Comparison of ENCODE assay signal across 15 mouse cellular contexts in the genomic region with DNA sequence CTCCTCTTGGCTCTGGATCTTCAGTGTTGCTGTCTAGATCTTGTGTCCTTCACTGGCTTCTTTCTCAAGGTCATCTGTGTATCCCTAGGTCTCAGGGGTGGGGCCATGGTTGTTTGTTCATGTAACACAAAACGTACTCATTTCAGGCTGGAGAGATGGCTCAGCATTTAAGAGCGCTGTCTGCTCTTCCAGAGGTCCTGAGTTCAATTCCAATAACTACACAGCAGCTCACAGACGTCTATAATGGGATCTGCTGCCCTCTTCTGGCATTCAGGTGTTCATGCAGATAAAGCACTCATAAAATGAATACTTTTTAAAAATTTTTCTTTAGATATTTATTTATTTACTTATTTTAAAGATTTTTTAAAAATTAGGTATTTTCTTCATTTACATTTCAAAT. TPM values are rescaled to one million over a fixed set of nuclear protein-coding genes. Genes with fewer than 3 reads are reported as not detected.
A peak's percentile ranks its signal among the peaks of the same experiment; 100 is the strongest.
DNase-seq lines count a peak whose midpoint lies in the region; ATAC-seq and TF ChIP-seq lines count a peak whose summit lies in the region.
"Had no signal": no experiment of that assay in that cellular context is flagged by ENCODE, and none has a peak within 500 bp of the region (broad histone marks: within the 10 kb centered on the region; RNA-seq: fewer than 3 reads in every experiment).

No protein-coding gene starts in this region.

- 64% methylated on average over 3 of the region's 3 CpGs for WGBS in embryonic facial prominence, embryonic 11.5 days
- WGBS in embryonic facial prominence, embryonic 10.5 days: 65% methylated on average over 3 of the region's 3 CpGs
- WGBS in liver, embryonic 14.5 days (ENCODE audit: insufficient replicate concordance): 47% methylated on average over 3 of the region's 3 CpGs
- 59% methylated on average over 3 of the region's 3 CpGs for WGBS in liver, embryonic 12.5 days (ENCODE audit: insufficient replicate concordance)
- 64% methylated on average over 3 of the region's 3 CpGs for WGBS in forebrain, embryonic 13.5 days

- no peak overlapping the region for H3K9ac ChIP-seq in embryonic facial prominence, embryonic 11.5 days (replicated peaks; ENCODE audit: low read length)
- H3K9ac ChIP-seq in liver, embryonic 14.5 days (replicated peaks): no peak overlapping the region
- no peak overlapping the region for H3K9ac ChIP-seq in liver, embryonic 12.5 days
- no peak overlapping the region for H3K9ac ChIP-seq in ES-Bruce4 (ENCODE audit: low read depth, poor library complexity, severe bottlenecking)
- no peak overlapping the region for H3K9ac ChIP-seq in forebrain, embryonic 13.5 days
- H3K9ac ChIP-seq: hindbrain, embryonic 15.5 days had no signal

- no peak for TF ChIP-seq EP300 in liver, embryonic 14.5 days (IDR thresholded peaks at IDR 0.05; ENCODE audit: low read depth)
- TF ChIP-seq EP300 in ES-Bruce4 (IDR thresholded peaks at IDR 0.05; ENCODE audit: insufficient read depth, low read depth, low read length): no peak

- no peaks in the 10 kb centered on the region for H3K27me3 ChIP-seq in embryonic facial prominence, embryonic 11.5 days (ENCODE audit: control insufficient read depth, insufficient read depth, low read length)
- no peaks in the 10 kb centered on the region for H3K27me3 ChIP-seq in embryonic facial prominence, embryonic 10.5 days (replicated peaks; ENCODE audit: low read depth, poor library complexity, severe bottlenecking)
- H3K27me3 ChIP-seq in liver, embryonic 14.5 days (ENCODE audit: control insufficient read depth, insufficient read depth, low read length): no peaks in the 10 kb centered on the region
- H3K27me3 ChIP-seq in liver, embryonic 12.5 days (replicated peaks): no peaks in the 10 kb centered on the region
- no peaks in the 10 kb centered on the region for H3K27me3 ChIP-seq in ES-Bruce4 (ENCODE audit: control insufficient read depth, insufficient read depth, low read length, poor library complexity, severe bottlenecking)
- no peaks in the 10 kb centered on the region for H3K27me3 ChIP-seq in forebrain, embryonic 13.5 days
- H3K27me3 ChIP-seq: hindbrain, embryonic 15.5 days had no signal

- no peak overlapping the region for H3K27ac ChIP-seq in embryonic facial prominence, embryonic 11.5 days (replicated peaks; ENCODE audit: low read depth, low read length)
- no peak overlapping the region for H3K27ac ChIP-seq in embryonic facial prominence, embryonic 10.5 days (replicated peaks)
- H3K27ac ChIP-seq in liver, embryonic 14.5 days: no peak overlapping the region
- no peak overlapping the region for H3K27ac ChIP-seq in liver, embryonic 12.5 days
- H3K27ac ChIP-seq in ES-Bruce4 (ENCODE audit: insufficient read depth, low read length): peak overlapping the region; percentile 12; the same call in 1 of the 2 replicates
- no peak overlapping the region for H3K27ac ChIP-seq in forebrain, embryonic 13.5 days
- H3K27ac ChIP-seq: hindbrain, embryonic 15.5 days had no signal

- no peaks in the 10 kb centered on the region for H3K9me3 ChIP-seq in embryonic facial prominence, embryonic 11.5 days (replicated peaks; ENCODE audit: control insufficient read depth, low read length)
- H3K9me3 ChIP-seq in embryonic facial prominence, embryonic 10.5 days: no peaks in the 10 kb centered on the region
- H3K9me3 ChIP-seq in liver, embryonic 14.5 days (ENCODE audit: control insufficient read depth, low read length): no peaks in the 10 kb centered on the region
- no peaks in the 10 kb centered on the region for H3K9me3 ChIP-seq in liver, embryonic 12.5 days (replicated peaks)
- H3K9me3 ChIP-seq in ES-Bruce4 (replicated peaks; ENCODE audit: control insufficient read depth, insufficient read depth, low read length, poor library complexity, severe bottlenecking): no peaks in the 10 kb centered on the region
- H3K9me3 ChIP-seq in forebrain, embryonic 13.5 days (replicated peaks): no peaks in the 10 kb centered on the region
- H3K9me3 ChIP-seq: G1E; hindbrain, embryonic 15.5 days had no signal

- H3K36me3 ChIP-seq in embryonic facial prominence, embryonic 11.5 days (replicated peaks; ENCODE audit: control insufficient read depth, insufficient read depth, low read depth, low read length): no peaks in the 10 kb centered on the region
- peaks cover 25% of the 10 kb centered on the region for H3K36me3 ChIP-seq in embryonic facial prominence, embryonic 10.5 days (replicated peaks)
- H3K36me3 ChIP-seq in liver, embryonic 14.5 days (replicated peaks; ENCODE audit: control insufficient read depth, insufficient read depth, low read depth): no peaks in the 10 kb centered on the region
- peaks cover 30% of the 10 kb centered on the region for H3K36me3 ChIP-seq in liver, embryonic 12.5 days
- H3K36me3 ChIP-seq in ES-Bruce4 (ENCODE audit: control insufficient read depth, insufficient read depth, low read length, poor library complexity, severe bottlenecking): peaks cover 13% of the 10 kb centered on the region
- peaks cover 22% of the 10 kb centered on the region for H3K36me3 ChIP-seq in forebrain, embryonic 13.5 days (ENCODE audit: poor library complexity, severe bottlenecking)
- H3K36me3 ChIP-seq: hindbrain, embryonic 15.5 days had no signal

- H3K4me2 ChIP-seq in embryonic facial prominence, embryonic 11.5 days (ENCODE audit: low read depth, low read length): no peak overlapping the region
- H3K4me2 ChIP-seq in liver, embryonic 14.5 days (ENCODE audit: low read depth): no peak overlapping the region
- no peak overlapping the region for H3K4me2 ChIP-seq in liver, embryonic 12.5 days
- H3K4me2 ChIP-seq in forebrain, embryonic 13.5 days: no peak overlapping the region
- H3K4me2 ChIP-seq: heart, embryonic 11.5 days; hindbrain, embryonic 15.5 days had no signal

- TF ChIP-seq POLR2A in ES-Bruce4 (IDR thresholded peaks at IDR 0.05; ENCODE audit: insufficient read depth, low read length): no peak

- TF ChIP-seq CTCF in liver, embryonic 14.5 days (IDR thresholded peaks at IDR 0.05; ENCODE audit: low read depth): peak; percentile 55
- no peak for TF ChIP-seq CTCF in ES-Bruce4 (IDR thresholded peaks at IDR 0.05; ENCODE audit: low read depth, low read length)

- no peak for ATAC-seq in embryonic facial prominence, embryonic 11.5 days (replicated peaks; ENCODE audit: insufficient number of reproducible peaks, low FRiP score, low TSS enrichment, low read depth)
- no peak for ATAC-seq in liver, embryonic 14.5 days (ENCODE audit: insufficient read depth)
- ATAC-seq in liver, embryonic 12.5 days: no peak
- no peak for ATAC-seq in forebrain, embryonic 13.5 days

- no peak overlapping the region for H3K4me3 ChIP-seq in embryonic facial prominence, embryonic 11.5 days (ENCODE audit: low read depth, low read length)
- no peak overlapping the region for H3K4me3 ChIP-seq in embryonic facial prominence, embryonic 10.5 days
- no peak overlapping the region for H3K4me3 ChIP-seq in liver, embryonic 14.5 days (ENCODE audit: insufficient read depth in 1 of 2, low read depth in 2 of 2, low read length in 2 of 2)
- H3K4me3 ChIP-seq in liver, embryonic 12.5 days: no peak overlapping the region
- H3K4me3 ChIP-seq in ES-Bruce4 (ENCODE audit: low read depth, low read length): no peak overlapping the region
- H3K4me3 ChIP-seq in forebrain, embryonic 13.5 days: no peak overlapping the region
- H3K4me3 ChIP-seq: hindbrain, embryonic 15.5 days had no signal

- H3K4me1 ChIP-seq in embryonic facial prominence, embryonic 11.5 days (ENCODE audit: control insufficient read depth, insufficient read depth, low read length): no peaks in the 10 kb centered on the region
- peaks cover 11% of the 10 kb centered on the region; the same call in 1 of the 2 replicates for H3K4me1 ChIP-seq in embryonic facial prominence, embryonic 10.5 days
- H3K4me1 ChIP-seq in liver, embryonic 14.5 days (replicated peaks; ENCODE audit: control insufficient read depth in 2 of 2, insufficient read depth in 2 of 2, low read length in 1 of 2): 0 out of 4 replicates have a peak, but pooled peaks cover 0 to 4% of the 10 kb centered on the region in 2 experiments
- peaks cover 12% of the 10 kb centered on the region for H3K4me1 ChIP-seq in liver, embryonic 12.5 days
- H3K4me1 ChIP-seq in ES-Bruce4 (ENCODE audit: control insufficient read depth, insufficient read depth, low read length): no peaks in the 10 kb centered on the region
- peaks cover 6% of the 10 kb centered on the region; the same call in 1 of the 2 replicates for H3K4me1 ChIP-seq in forebrain, embryonic 13.5 days

- peak; percentile 27 for DNase-seq in embryonic facial prominence, embryonic 11.5 days (ENCODE audit: low spot score)
- no peak for DNase-seq in embryonic facial prominence, embryonic 10.5 days (ENCODE audit: low spot score)
- no peak for DNase-seq in liver, embryonic 14.5 days (ENCODE audit: low read depth in 3 of 3, low spot score in 3 of 3)
- peak; percentile 67 for DNase-seq in induced T-regulatory cell, adult 2 months (ENCODE audit: low read depth)
- DNase-seq in urinary bladder, postnatal 36 days (ENCODE audit: low spot score in 2 of 2): no peak
- DNase-seq: adrenal gland, postnatal 14 days; cerebellum, postnatal 36 days; left cerebral cortex, postnatal 4 days had no signal

RNA-seq across cellular contexts. Expression of a gene that starts 20.9 kb away (rescaled TPM):
- 47.0 and 47.3 TPM in 2 replicates for polyA plus RNA-seq in embryonic facial prominence, embryonic 11.5 days (2014; fragmentation: Nextera tagmentation; extraction: Ambion mirVana)
- 51.1 and 51.9 TPM in 2 replicates for polyA plus RNA-seq in embryonic facial prominence, embryonic 10.5 days (2016; fragmentation: Nextera tagmentation; extraction: Ambion mirVana)
- polyA plus RNA-seq in liver, embryonic 14.5 days (2012; rRNA removed): 38.8 and 40.6 TPM in 2 replicates
- 35.9 and 39.4 TPM in 2 replicates for polyA plus RNA-seq in liver, embryonic 14.5 days (2014; fragmentation: Nextera tagmentation; extraction: Ambion mirVana)
- 50.4 and 54.7 TPM in 2 replicates for polyA plus RNA-seq in liver, embryonic 12.5 days (2016; fragmentation: Nextera tagmentation; extraction: Ambion mirVana)
- polyA plus RNA-seq in ES-Bruce4 (2011; ENCODE audit: insufficient read depth, insufficient read length, low read depth, missing spikeins): 104 and 144 TPM in 2 replicates
- polyA plus RNA-seq in forebrain, embryonic 13.5 days (2015; fragmentation: Nextera tagmentation; extraction: Ambion mirVana): 18.9 and 23.7 TPM in 2 replicates

RNA-seq across cellular contexts. Expression of a gene that starts 24.4 kb away (rescaled TPM):
- polyA plus RNA-seq in embryonic facial prominence, embryonic 11.5 days (2014; fragmentation: Nextera tagmentation; extraction: Ambion mirVana): 0.22 TPM in 1 of 2 replicates, not detected in the other
- polyA plus RNA-seq in embryonic facial prominence, embryonic 10.5 days (2016; fragmentation: Nextera tagmentation; extraction: Ambion mirVana): not detected in 2 replicates
- not detected in 2 replicates for polyA plus RNA-seq in liver, embryonic 14.5 days (2012; rRNA removed)
- not detected in 2 replicates for polyA plus RNA-seq in liver, embryonic 14.5 days (2014; fragmentation: Nextera tagmentation; extraction: Ambion mirVana)
- polyA plus RNA-seq in liver, embryonic 12.5 days (2016; fragmentation: Nextera tagmentation; extraction: Ambion mirVana): not detected in 2 replicates
- 0.94 and 1.7 TPM in 2 replicates for polyA plus RNA-seq in ES-Bruce4 (2011; ENCODE audit: insufficient read depth, insufficient read length, low read depth, missing spikeins)
- polyA plus RNA-seq in forebrain, embryonic 13.5 days (2015; fragmentation: Nextera tagmentation; extraction: Ambion mirVana): 0.19 TPM in 1 of 2 replicates, not detected in the other
- polyA plus RNA-seq: G1E; heart, embryonic 11.5 days; hindbrain, embryonic 15.5 days; macrophage had no signal

RNA-seq across cellular contexts. Expression of a gene that starts 26.2 kb away (rescaled TPM):
- 0.38 TPM in 1 of 2 replicates, not detected in the other for polyA plus RNA-seq in embryonic facial prominence, embryonic 11.5 days (2014; fragmentation: Nextera tagmentation; extraction: Ambion mirVana)
- 0.07 and 0.44 TPM in 2 replicates for polyA plus RNA-seq in embryonic facial prominence, embryonic 10.5 days (2016; fragmentation: Nextera tagmentation; extraction: Ambion mirVana)
- polyA plus RNA-seq in liver, embryonic 14.5 days (2012; rRNA removed): not detected in 2 replicates
- polyA plus RNA-seq in liver, embryonic 14.5 days (2014; fragmentation: Nextera tagmentation; extraction: Ambion mirVana): not detected in 2 replicates
- polyA plus RNA-seq in liver, embryonic 12.5 days (2016; fragmentation: Nextera tagmentation; extraction: Ambion mirVana): 0.15 TPM in 1 of 2 replicates, not detected in the other
- polyA plus RNA-seq in ES-Bruce4 (2011; ENCODE audit: insufficient read depth, insufficient read length, low read depth, missing spikeins): 3.0 and 3.9 TPM in 2 replicates
- polyA plus RNA-seq in forebrain, embryonic 13.5 days (2015; fragmentation: Nextera tagmentation; extraction: Ambion mirVana): not detected in 2 replicates
- polyA plus RNA-seq: G1E; heart, embryonic 11.5 days; hindbrain, embryonic 15.5 days; macrophage had no signal

RNA-seq across cellular contexts. Expression of a gene that starts 30.7 kb away (rescaled TPM):
- polyA plus RNA-seq in embryonic facial prominence, embryonic 11.5 days (2014; fragmentation: Nextera tagmentation; extraction: Ambion mirVana): 0.08 and 0.11 TPM in 2 replicates
- 0.07 and 0.10 TPM in 2 replicates for polyA plus RNA-seq in embryonic facial prominence, embryonic 10.5 days (2016; fragmentation: Nextera tagmentation; extraction: Ambion mirVana)
- 0.10 and 0.15 TPM in 2 replicates for polyA plus RNA-seq in liver, embryonic 14.5 days (2012; rRNA removed)
- 0.09 TPM in 1 of 2 replicates, not detected in the other for polyA plus RNA-seq in liver, embryonic 14.5 days (2014; fragmentation: Nextera tagmentation; extraction: Ambion mirVana)
- polyA plus RNA-seq in liver, embryonic 12.5 days (2016; fragmentation: Nextera tagmentation; extraction: Ambion mirVana): 0.20 and 0.23 TPM in 2 replicates
- 4.6 and 5.8 TPM in 2 replicates for polyA plus RNA-seq in ES-Bruce4 (2011; ENCODE audit: insufficient read depth, insufficient read length, low read depth, missing spikeins)
- polyA plus RNA-seq in forebrain, embryonic 13.5 days (2015; fragmentation: Nextera tagmentation; extraction: Ambion mirVana): 0.10 TPM in 1 of 2 replicates, not detected in the other
- polyA plus RNA-seq: macrophage had no signal

RNA-seq across cellular contexts. Expression of a gene that starts 36.2 kb away (rescaled TPM):
- polyA plus RNA-seq in embryonic facial prominence, embryonic 11.5 days (2014; fragmentation: Nextera tagmentation; extraction: Ambion mirVana): 0.53 and 0.68 TPM in 2 replicates
- polyA plus RNA-seq in embryonic facial prominence, embryonic 10.5 days (2016; fragmentation: Nextera tagmentation; extraction: Ambion mirVana): 0.87 and 0.92 TPM in 2 replicates
- polyA plus RNA-seq in liver, embryonic 14.5 days (2012; rRNA removed): 0.95 and 2.1 TPM in 2 replicates
- polyA plus RNA-seq in liver, embryonic 14.5 days (2014; fragmentation: Nextera tagmentation; extraction: Ambion mirVana): 1.2 and 2.5 TPM in 2 replicates
- polyA plus RNA-seq in liver, embryonic 12.5 days (2016; fragmentation: Nextera tagmentation; extraction: Ambion mirVana): 1.5 and 1.8 TPM in 2 replicates
- polyA plus RNA-seq in ES-Bruce4 (2011; ENCODE audit: insufficient read depth, insufficient read length, low read depth, missing spikeins): 55.0 and 62.2 TPM in 2 replicates
- 0.14 TPM in 1 of 2 replicates, not detected in the other for polyA plus RNA-seq in forebrain, embryonic 13.5 days (2015; fragmentation: Nextera tagmentation; extraction: Ambion mirVana)

Comparison
In these comparisons a context has a peak if more than half of its experiments do, and no peak if none do; other contexts are left out.
1. DNase-seq: peak in embryonic facial prominence, embryonic 11.5 days (single experiment) and induced T-regulatory cell, adult 2 months (single experiment); none in embryonic facial prominence, embryonic 10.5 days (single experiment), liver, embryonic 14.5 days (0 of 3) and urinary bladder, postnatal 36 days (0 of 2).